Mouse (Mus musculus): ENCODE measurements around the gene Chga. TPM values are rescaled to one million over a fixed set of nuclear protein-coding genes. Genes with fewer than 3 reads are reported as not detected.

Chga gene
- 0.12 TPM in 1 of 2 replicates, not detected in the other for polyA plus RNA-seq (2012; rRNA removed)

DNA sequence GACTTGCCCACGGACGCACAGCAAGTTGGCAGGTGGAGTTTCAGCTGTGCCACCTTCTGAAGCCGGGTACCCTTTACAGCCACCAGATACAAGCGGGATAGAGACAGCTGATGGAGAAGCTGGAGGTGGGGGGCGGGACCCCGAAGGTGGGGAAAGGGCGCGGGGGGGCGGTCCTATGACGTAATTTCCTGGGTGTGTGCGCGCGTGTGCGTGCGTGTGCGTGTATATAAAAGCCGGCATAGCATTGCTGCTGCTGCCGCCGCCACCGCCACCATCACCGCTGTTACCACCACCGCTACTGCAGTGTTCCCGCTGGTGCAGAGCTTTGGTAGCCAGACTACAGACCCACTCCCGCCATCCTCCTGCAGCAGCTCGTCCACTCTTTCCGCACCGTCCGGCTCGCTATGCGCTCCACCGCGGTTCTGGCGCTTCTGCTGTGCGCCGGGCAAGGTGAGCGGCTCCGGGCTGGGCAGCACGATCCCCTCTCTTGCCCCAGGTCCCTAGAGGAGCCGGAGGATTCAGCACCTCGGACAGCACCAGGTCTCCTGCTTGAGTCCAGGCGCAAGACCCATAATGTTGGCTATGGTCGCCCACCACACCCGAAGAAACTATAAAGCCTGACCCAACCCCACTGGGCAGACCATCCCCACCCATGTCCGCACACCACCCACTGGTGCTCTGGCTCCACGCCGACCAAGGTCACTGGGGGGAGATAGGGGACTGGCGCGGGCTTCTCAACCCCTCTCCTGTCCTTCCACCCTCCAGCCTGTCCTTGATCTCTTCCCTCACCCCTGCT, at the start of gene Chga:
Gene Chga, plus strand, starts transcription at position 249 of the 796 bp plus-strand sequence.
- H3K4me1 ChIP-seq (ENCODE audit: control insufficient read depth, insufficient read depth, insufficient read length): no peaks in the 10 kb centered on the region
- H3K27ac ChIP-seq (ENCODE audit: insufficient read depth, low read length): no peak within 1 kb of the TSS
- 6% methylated on average over 43 of the region's 48 CpGs for WGBS
- peak in 1 of 2 experiments; percentile 11 for DNase-seq (ENCODE audit: low read depth in 1 of 2, low spot score in 2 of 2)
- peaks cover 3% of the 10 kb centered on the region; the same call in 1 of the 2 replicates for H3K27me3 ChIP-seq (ENCODE audit: control insufficient read depth, insufficient read depth, low read length)
- H3K36me3 ChIP-seq (ENCODE audit: control insufficient read depth, insufficient read depth, low read length): no peaks in the 10 kb centered on the region
- TF ChIP-seq POLR2A (IDR thresholded peaks at IDR 0.05; ENCODE audit: low read depth, low read length): no peak
- no peak for TF ChIP-seq CTCF (IDR thresholded peaks at IDR 0.05; ENCODE audit: extremely low read depth, insufficient read depth, insufficient read length, insufficient replicate concordance)
- H3K4me3 ChIP-seq (ENCODE audit: extremely low read depth, insufficient read depth, insufficient read length): no peak within 1 kb of the TSS

- TF ChIP-seq POLR2A (IDR thresholded peaks at IDR 0.05; ENCODE audit: low read depth, low read length) (no peak), CTCF (IDR thresholded peaks at IDR 0.05; ENCODE audit: extremely low read depth, insufficient read depth, insufficient read length, insufficient replicate concordance) (no peak)
- WGBS: 83% methylated on average over 9 of the region's 9 CpGs
- Histone ChIP-seq H3K4me3 (ENCODE audit: extremely low read depth, insufficient read depth, insufficient read length) (no peak overlapping the region), H3K27me3 (ENCODE audit: control insufficient read depth, insufficient read depth, low read length) (no peaks in the 10 kb centered on the region), H3K4me1 (ENCODE audit: control insufficient read depth, insufficient read depth, insufficient read length) (no peaks in the 10 kb centered on the region), H3K36me3 (ENCODE audit: control insufficient read depth, insufficient read depth, low read length) (no peaks in the 10 kb centered on the region), H3K27ac (ENCODE audit: insufficient read depth, low read length) (no peak overlapping the region)
- DNase-seq (ENCODE audit: low read depth in 1 of 2, low spot score in 2 of 2): no peak
These were observed 49.5 kb upstream of the Chga start for GRCm38 (mm10) chr12:102505131-102505713.

- Histone ChIP-seq H3K4me1 (ENCODE audit: control insufficient read depth, insufficient read depth, insufficient read length) (no peaks in the 10 kb centered on the region), H3K4me3 (ENCODE audit: extremely low read depth, insufficient read depth, insufficient read length) (no peak overlapping the region), H3K27ac (ENCODE audit: insufficient read depth, low read length) (no peak overlapping the region), H3K27me3 (ENCODE audit: control insufficient read depth, insufficient read depth, low read length) (no peaks in the 10 kb centered on the region), H3K36me3 (ENCODE audit: control insufficient read depth, insufficient read depth, low read length) (no peaks in the 10 kb centered on the region)
- WGBS: 87% methylated on average over 7 of the region's 7 CpGs
- DNase-seq (ENCODE audit: low read depth in 1 of 2, low spot score in 2 of 2): no peak
- TF ChIP-seq CTCF (IDR thresholded peaks at IDR 0.05; ENCODE audit: extremely low read depth, insufficient read depth, insufficient read length, insufficient replicate concordance) (no peak), POLR2A (IDR thresholded peaks at IDR 0.05; ENCODE audit: low read depth, low read length) (no peak)
These were observed 48.8 kb upstream of the Chga start for GRCm38 (mm10) chr12:102505949-102506348.

- no peaks in the 10 kb centered on the region for H3K27me3 ChIP-seq (ENCODE audit: control insufficient read depth, insufficient read depth, low read length)
- no peaks in the 10 kb centered on the region for H3K4me1 ChIP-seq (ENCODE audit: control insufficient read depth, insufficient read depth, insufficient read length)
- H3K36me3 ChIP-seq (ENCODE audit: control insufficient read depth, insufficient read depth, low read length): no peaks in the 10 kb centered on the region
- 84% methylated on average over 3 of the region's 3 CpGs for WGBS
- TF ChIP-seq CTCF (IDR thresholded peaks at IDR 0.05; ENCODE audit: extremely low read depth, insufficient read depth, insufficient read length, insufficient replicate concordance): no peak
- no peak for TF ChIP-seq POLR2A (IDR thresholded peaks at IDR 0.05; ENCODE audit: low read depth, low read length)
- no peak for DNase-seq (ENCODE audit: low read depth in 1 of 2, low spot score in 2 of 2)
- no peak overlapping the region for H3K27ac ChIP-seq (ENCODE audit: insufficient read depth, low read length)
- no peak overlapping the region for H3K4me3 ChIP-seq (ENCODE audit: extremely low read depth, insufficient read depth, insufficient read length)
These were observed 43.4 kb upstream of the Chga start for GRCm38 (mm10) chr12:102511363-102511762.

DNA sequence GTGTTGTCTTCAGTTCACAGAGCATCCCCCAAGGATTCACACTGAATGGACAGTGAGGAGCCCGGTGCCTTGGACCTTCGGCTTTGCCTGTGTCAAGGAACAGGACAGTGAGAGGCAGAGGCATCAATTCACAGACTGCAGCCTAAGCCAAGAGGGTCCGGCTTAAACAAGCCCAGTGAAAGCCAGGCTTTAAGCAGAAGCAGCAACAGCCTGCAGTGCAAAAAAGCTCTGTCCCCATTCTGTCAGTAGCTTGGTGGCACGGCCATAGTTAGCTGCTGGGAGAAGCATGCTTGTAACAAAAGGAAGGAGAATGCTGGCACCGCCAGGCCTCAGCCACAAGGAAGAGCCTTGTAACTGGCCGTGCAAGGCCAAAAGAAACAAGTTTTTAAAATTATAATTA, 40.6 kb upstream of the Chga start:
- Histone ChIP-seq H3K27ac (ENCODE audit: insufficient read depth, low read length) (no peak overlapping the region), H3K36me3 (ENCODE audit: control insufficient read depth, insufficient read depth, low read length) (no peaks in the 10 kb centered on the region), H3K4me1 (ENCODE audit: control insufficient read depth, insufficient read depth, insufficient read length) (no peaks in the 10 kb centered on the region), H3K27me3 (ENCODE audit: control insufficient read depth, insufficient read depth, low read length) (no peaks in the 10 kb centered on the region), H3K4me3 (ENCODE audit: extremely low read depth, insufficient read depth, insufficient read length) (no peak overlapping the region)
- 93% methylated on average over 6 of the region's 6 CpGs for WGBS
- TF ChIP-seq CTCF (IDR thresholded peaks at IDR 0.05; ENCODE audit: extremely low read depth, insufficient read depth, insufficient read length, insufficient replicate concordance) (no peak), POLR2A (IDR thresholded peaks at IDR 0.05; ENCODE audit: low read depth, low read length) (no peak)
- no peak for DNase-seq (ENCODE audit: low read depth in 1 of 2, low spot score in 2 of 2)

DNA sequence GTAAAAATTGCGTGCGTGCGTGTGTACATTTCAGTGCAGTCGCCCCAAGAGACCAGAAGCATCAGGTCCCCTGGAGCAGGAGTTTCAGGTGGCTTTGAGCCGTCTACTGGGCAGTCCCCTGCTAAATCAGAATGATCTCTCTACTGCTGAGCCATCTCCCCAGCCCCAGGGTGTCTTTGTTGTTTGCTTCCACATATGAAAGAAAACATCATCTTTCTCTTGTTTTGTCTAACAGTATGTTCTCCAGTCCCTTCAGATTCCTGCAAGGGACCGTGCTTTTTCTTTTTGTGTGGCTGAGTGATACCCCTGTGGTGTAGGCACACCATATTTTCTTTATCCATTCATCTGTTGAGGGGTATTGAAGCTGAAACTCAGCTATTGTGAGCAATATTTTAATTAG, 40.0 kb upstream of the Chga start:
- H3K36me3 ChIP-seq (ENCODE audit: control insufficient read depth, insufficient read depth, low read length): no peaks in the 10 kb centered on the region
- H3K4me1 ChIP-seq (ENCODE audit: control insufficient read depth, insufficient read depth, insufficient read length): no peaks in the 10 kb centered on the region
- TF ChIP-seq POLR2A (IDR thresholded peaks at IDR 0.05; ENCODE audit: low read depth, low read length): no peak
- TF ChIP-seq CTCF (IDR thresholded peaks at IDR 0.05; ENCODE audit: extremely low read depth, insufficient read depth, insufficient read length, insufficient replicate concordance): no peak
- 93% methylated on average over 6 of the region's 6 CpGs for WGBS
- H3K4me3 ChIP-seq (ENCODE audit: extremely low read depth, insufficient read depth, insufficient read length): no peak overlapping the region
- H3K27ac ChIP-seq (ENCODE audit: insufficient read depth, low read length): no peak overlapping the region
- H3K27me3 ChIP-seq (ENCODE audit: control insufficient read depth, insufficient read depth, low read length): no peaks in the 10 kb centered on the region
- DNase-seq (ENCODE audit: low read depth in 1 of 2, low spot score in 2 of 2): no peak

GRCm38 (mm10) chr12:102516151-102516550, 38.6 kb upstream of the Chga start:
- no peak overlapping the region for H3K4me3 ChIP-seq (ENCODE audit: extremely low read depth, insufficient read depth, insufficient read length)
- TF ChIP-seq CTCF (IDR thresholded peaks at IDR 0.05; ENCODE audit: extremely low read depth, insufficient read depth, insufficient read length, insufficient replicate concordance): no peak
- no peak for TF ChIP-seq POLR2A (IDR thresholded peaks at IDR 0.05; ENCODE audit: low read depth, low read length)

More at GRCm38 (mm10) chr12:102516151-102516550, 38.6 kb upstream of the Chga start:
- Histone ChIP-seq H3K27ac (ENCODE audit: insufficient read depth, low read length) (no peak overlapping the region), H3K27me3 (ENCODE audit: control insufficient read depth, insufficient read depth, low read length) (no peaks in the 10 kb centered on the region), H3K36me3 (ENCODE audit: control insufficient read depth, insufficient read depth, low read length) (no peaks in the 10 kb centered on the region), H3K4me1 (ENCODE audit: control insufficient read depth, insufficient read depth, insufficient read length) (no peaks in the 10 kb centered on the region)
- no peak for DNase-seq (ENCODE audit: low read depth in 1 of 2, low spot score in 2 of 2)
- WGBS: 88% methylated on average over 4 of the region's 4 CpGs
